Mouse (Mus musculus) heart, embryonic 16.5 days (tissue): ENCODE results near the gene Gm37240. TPM values are rescaled to one million over a fixed set of nuclear protein-coding genes. Genes with fewer than 3 reads are reported as not detected.

Source experiments
- ATAC-seq: fragments of 200-750 bp; cut with Nextera tagmentation; replicated peaks from 2 replicates; pipeline ENCODE4 v1.8.0; 2017; ENCODE audit warnings: moderate number of reproducible peaks; ENCODE audit not compliant: insufficient read depth, low FRiP score; ENCODE audit errors: extremely low read depth
- H3K27ac ChIP-seq: fragments of 300-500 bp; sonication (generic); 2 replicates; pipeline ENCODE4 v1.5.1; 2014; ENCODE audit warnings: mild to moderate bottlenecking, low read length, control low read depth, moderate library complexity
- H3K27me3 ChIP-seq: fragments of 300-500 bp; sonication (generic); 2 replicates; pipeline ENCODE4 v1.6.1; 2014; ENCODE audit warnings: low read length, mixed read lengths; ENCODE audit not compliant: control insufficient read depth, insufficient read depth
- H3K36me3 ChIP-seq: fragments of 300-500 bp; sonication (generic); 2 replicates; pipeline ENCODE4 v1.6.1; 2014; ENCODE audit not compliant: control insufficient read depth, insufficient read depth
- H3K4me1 ChIP-seq: fragments of 300-500 bp; sonication (generic); 2 replicates; pipeline ENCODE4 v1.6.1; 2014; ENCODE audit warnings: low read length, mixed read lengths; ENCODE audit not compliant: control insufficient read depth, insufficient read depth
- H3K4me2 ChIP-seq: fragments of 300-500 bp; sonication (generic); 2 replicates; pipeline ENCODE4 v1.6.1; 2014; ENCODE audit warnings: low read depth, mild to moderate bottlenecking, control low read depth, low read length
- H3K4me3 ChIP-seq: fragments of 300-500 bp; sonication (generic); 2 replicates; pipeline ENCODE4 v1.5.1; 2014; ENCODE audit warnings: mild to moderate bottlenecking, control low read depth, low read length
- H3K9ac ChIP-seq: fragments of 300-500 bp; sonication (generic); 2 replicates; pipeline ENCODE4 v1.6.1; 2014; ENCODE audit warnings: low read length, control low read depth
- H3K9me3 ChIP-seq: fragments of 300-500 bp; sonication (generic); replicated peaks from 2 replicates; pipeline ENCODE4 v1.6.1; 2016; ENCODE audit warnings: low read length; ENCODE audit not compliant: control insufficient read depth
- WGBS: fragments of 180-500 bp; shearing (Covaris S2); extraction: QIAGEN DNeasy Blood & Tissue Kit; methylation state at CpG from one replicate; pipeline ENCODE4 v1.1.7; 2014; 5-methylcytosine and 5-hydroxymethylcytosine counted together
- polyA plus RNA-seq: library from polyadenylated mRNA; unstranded; fragments of >200 nt; fragmentation: Nextera tagmentation; extraction: Ambion mirVana; gene quantifications from 2 replicates; pipeline ENCODE4 v1.2.1, GENCODE M21; 2015

Gene Gm37240
- polyA plus RNA-seq, 1 experiment from 2014 or later = 18.4 TPM

DNA sequence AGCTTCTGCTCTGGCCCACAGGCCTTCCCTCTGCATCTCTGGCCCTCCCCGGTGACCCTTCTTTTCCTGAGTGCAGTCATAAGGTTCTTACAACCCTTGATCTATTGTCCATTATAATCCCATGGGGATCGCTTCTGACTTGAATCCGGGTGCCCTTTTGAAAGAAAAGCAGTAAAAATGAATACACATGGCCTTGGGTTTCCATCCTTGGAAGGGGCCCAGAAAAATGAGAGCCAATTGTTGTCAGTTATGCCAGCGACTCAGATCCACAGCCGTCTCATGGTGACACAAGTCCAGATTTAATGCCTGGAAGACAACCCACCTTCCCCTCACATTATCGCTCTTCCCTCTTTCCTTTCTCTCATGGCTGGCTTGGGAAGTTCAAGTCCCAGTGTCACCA is 1405.2 kb downstream of the Gm37240 start:
- no peaks in the 10 kb centered on the region for H3K36me3 ChIP-seq
- H3K27ac ChIP-seq = no peak overlapping the region
- H3K9me3 ChIP-seq = no peaks in the 10 kb centered on the region
- WGBS = 86% methylated on average over 6 of the region's 6 CpGs
- no peak overlapping the region for H3K4me3 ChIP-seq
- ATAC-seq = no peak
- no peak overlapping the region for H3K4me2 ChIP-seq
- peaks cover 18% of the 10 kb centered on the region for H3K27me3 ChIP-seq
- H3K9ac ChIP-seq = no peak overlapping the region
- peaks cover 11% of the 10 kb centered on the region for H3K4me1 ChIP-seq

GRCm38 (mm10) chr3:84481104-84481503 is 1406.2 kb downstream of the Gm37240 start:
- Histone ChIP-seq H3K27ac (no peak overlapping the region), H3K9ac (peak overlapping the region; percentile 75)
- WGBS = 4% methylated on average over 11 of the region's 11 CpGs

GRCm38 (mm10) chr3:84480006-84480897 is 1407.1 kb downstream of the Gm37240 start, which contains the start of gene Fhdc1:
TSS of gene Fhdc1 (minus strand) at chr3:84480429.
- peak; percentile 67 for ATAC-seq
- no peaks in the 10 kb centered on the region for H3K9me3 ChIP-seq
- peaks cover 11% of the 10 kb centered on the region for H3K4me1 ChIP-seq
- H3K27me3 ChIP-seq = peaks cover 28% of the 10 kb centered on the region
- no peak within 1 kb of the TSS for H3K27ac ChIP-seq
- H3K4me2 ChIP-seq = peak within 1 kb of the TSS; percentile 100
- H3K36me3 ChIP-seq = no peaks in the 10 kb centered on the region
- H3K9ac ChIP-seq = peak within 1 kb of the TSS; percentile 75
- peak within 1 kb of the TSS; percentile 75 for H3K4me3 ChIP-seq
- WGBS = under 1% methylated on average over 77 of the region's 82 CpGs

More at GRCm38 (mm10) chr3:84481104-84481503, 1406.2 kb downstream of the Gm37240 start:
- Histone ChIP-seq H3K4me3 (peak overlapping the region; percentile 75), H3K4me2 (peak overlapping the region; percentile 100), H3K36me3 (no peaks in the 10 kb centered on the region), H3K27me3 (peaks cover 24% of the 10 kb centered on the region), H3K4me1 (peaks cover 11% of the 10 kb centered on the region), H3K9me3 (no peaks in the 10 kb centered on the region)
- ATAC-seq = no peak

DNA sequence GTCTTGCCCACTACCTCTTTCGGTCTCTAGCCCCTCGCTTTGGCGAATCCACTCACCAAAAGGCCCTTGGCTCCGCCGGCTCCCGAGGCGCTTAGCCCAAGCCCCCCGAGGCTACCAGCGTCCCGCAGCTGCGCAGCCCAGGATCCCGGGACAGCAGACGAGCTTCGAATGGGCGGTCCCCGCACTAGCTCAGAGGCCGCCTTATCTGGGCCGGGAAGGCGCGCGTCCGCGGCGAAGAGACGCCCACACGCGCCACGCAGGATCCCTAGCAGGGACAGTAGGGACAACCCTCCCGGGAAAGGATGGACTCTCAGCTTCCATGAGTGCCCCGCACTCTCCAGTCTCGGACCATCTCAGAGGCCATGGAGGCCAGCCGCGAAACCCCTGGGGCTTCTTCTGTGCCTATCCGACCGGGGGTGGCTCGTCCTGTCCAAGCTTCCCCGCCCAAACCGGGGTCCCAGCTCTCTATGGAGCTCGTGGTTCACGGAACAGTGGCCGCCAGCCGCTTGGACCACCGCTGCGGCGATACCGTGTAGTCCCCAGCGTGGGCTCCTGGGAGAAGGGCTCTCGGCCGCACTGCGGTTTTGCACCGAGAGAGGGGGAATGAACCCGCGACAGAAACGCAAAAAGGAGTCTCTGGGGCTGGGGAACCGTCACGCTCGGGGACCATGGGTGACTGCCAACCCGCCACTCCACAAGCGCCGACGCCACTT is 1407.9 kb downstream of the Gm37240 start:
- Histone ChIP-seq H3K4me3 (peak overlapping the region; percentile 75), H3K27me3 (peaks cover 33% of the 10 kb centered on the region), H3K4me1 (peaks cover 11% of the 10 kb centered on the region), H3K9me3 (no peaks in the 10 kb centered on the region), H3K4me2 (peak overlapping the region; percentile 100), H3K36me3 (no peaks in the 10 kb centered on the region), H3K27ac (no peak overlapping the region), H3K9ac (peak overlapping the region; percentile 75)
- ATAC-seq = peak; percentile 56
- WGBS = under 1% methylated on average over 61 of the region's 61 CpGs

GRCm38 (mm10) chr3:84478896-84479292 is 1408.4 kb downstream of the Gm37240 start:
- no peak for ATAC-seq
- Histone ChIP-seq H3K4me3 (peak overlapping the region; percentile 75), H3K36me3 (no peaks in the 10 kb centered on the region), H3K27me3 (peaks cover 33% of the 10 kb centered on the region), H3K9ac (peak overlapping the region; percentile 75), H3K9me3 (no peaks in the 10 kb centered on the region), H3K4me2 (peak overlapping the region; percentile 100), H3K4me1 (peaks cover 11% of the 10 kb centered on the region), H3K27ac (no peak overlapping the region)
- WGBS = 13% methylated on average over 12 of the region's 12 CpGs

DNA sequence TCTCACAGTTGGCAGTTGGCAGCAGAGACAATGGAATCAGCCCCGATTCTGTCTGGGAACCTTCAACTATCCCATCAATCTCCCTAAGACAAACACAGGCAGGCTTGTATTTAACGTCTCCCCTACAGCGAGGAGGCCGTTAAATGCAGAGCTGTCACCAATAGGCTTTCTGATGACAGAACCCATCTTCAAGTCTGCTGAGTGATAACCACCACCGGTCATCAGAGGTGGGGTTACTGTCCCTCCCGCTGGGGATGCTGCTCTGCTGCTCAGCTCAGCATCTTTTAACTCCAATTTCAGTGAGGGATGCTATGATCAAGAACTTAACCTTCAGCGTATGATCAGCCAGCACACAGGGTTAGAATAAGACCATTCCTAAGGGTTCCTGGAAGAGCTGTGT is 1409.1 kb downstream of the Gm37240 start:
- no peak overlapping the region for H3K27ac ChIP-seq
- no peak for ATAC-seq

DNA sequence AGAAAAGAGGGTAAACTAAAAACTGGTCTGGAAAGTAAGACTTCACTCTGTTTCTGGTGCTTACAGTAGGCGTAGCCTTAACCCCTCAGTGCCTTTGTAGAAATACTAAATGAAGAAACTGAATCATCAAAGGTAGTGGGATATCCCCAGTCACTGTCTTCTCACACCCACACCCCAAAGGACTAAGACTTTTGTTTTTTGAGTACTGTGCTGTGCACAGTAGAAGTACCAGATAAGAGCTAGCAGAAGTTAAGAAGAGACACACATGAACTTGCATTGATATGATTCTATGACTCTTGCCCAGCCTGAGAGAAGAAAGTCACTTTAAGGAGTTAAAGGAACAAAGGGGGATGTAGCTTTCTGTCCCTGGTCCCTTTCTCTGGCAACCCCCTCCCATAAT is 1409.8 kb downstream of the Gm37240 start:
- no peaks in the 10 kb centered on the region for H3K36me3 ChIP-seq
- no peak overlapping the region for H3K4me3 ChIP-seq
- WGBS = 86% methylated on average over 1 of the region's 1 CpGs
- no peak overlapping the region for H3K27ac ChIP-seq
- H3K4me2 ChIP-seq = no peak overlapping the region
- H3K9ac ChIP-seq = no peak overlapping the region
- H3K27me3 ChIP-seq = peaks cover 33% of the 10 kb centered on the region
- H3K9me3 ChIP-seq = no peaks in the 10 kb centered on the region
- ATAC-seq = no peak
- peaks cover 20% of the 10 kb centered on the region for H3K4me1 ChIP-seq

More for the DNA sequence above, 1409.1 kb downstream of the Gm37240 start:
- Histone ChIP-seq H3K4me2 (no peak overlapping the region), H3K9me3 (no peaks in the 10 kb centered on the region), H3K27me3 (peaks cover 33% of the 10 kb centered on the region), H3K4me3 (no peak overlapping the region), H3K9ac (no peak overlapping the region), H3K4me1 (peaks cover 15% of the 10 kb centered on the region), H3K36me3 (no peaks in the 10 kb centered on the region)
- 17% methylated on average over 7 of the region's 7 CpGs for WGBS

DNA sequence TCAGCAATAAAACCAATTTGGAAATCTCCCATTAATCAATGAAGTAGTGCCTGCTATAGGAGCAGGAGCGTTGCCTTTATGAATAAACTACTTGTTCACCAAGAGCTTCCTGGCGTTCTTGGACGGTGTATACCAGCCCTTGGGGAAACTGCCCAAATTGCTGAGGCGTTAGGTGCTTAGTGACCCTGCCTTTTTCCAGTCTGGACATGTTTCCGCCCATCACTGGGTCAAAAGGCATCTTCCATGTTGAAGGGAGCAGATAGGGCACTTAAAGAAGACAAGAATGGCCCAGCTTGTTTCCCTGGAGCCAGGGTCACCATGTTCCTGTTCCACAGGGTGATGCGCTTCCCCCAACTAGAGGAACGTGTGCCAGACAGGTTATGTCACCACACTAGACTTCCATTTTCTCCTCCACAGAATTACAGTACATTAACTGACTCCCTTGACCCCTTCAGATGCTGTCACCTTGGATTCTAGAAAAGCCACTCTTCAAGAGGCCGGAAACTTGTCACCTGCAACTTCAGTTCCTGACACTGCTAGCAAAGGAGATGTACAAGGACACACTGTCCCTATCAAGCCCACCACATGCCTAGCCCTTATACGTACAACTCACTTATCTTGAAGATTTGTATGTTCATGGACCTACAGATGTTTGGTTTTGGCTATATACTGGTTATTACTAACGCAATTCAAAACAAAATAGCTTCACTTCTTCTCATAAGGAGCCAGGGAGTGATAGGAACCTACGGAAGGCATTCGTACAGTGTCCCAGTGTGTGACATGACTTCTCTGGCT is 1412.1 kb downstream of the Gm37240 start:
- peaks cover 30% of the 10 kb centered on the region for H3K27me3 ChIP-seq
- H3K4me1 ChIP-seq = peaks cover 20% of the 10 kb centered on the region

More for the DNA sequence above, 1412.1 kb downstream of the Gm37240 start:
- H3K27ac ChIP-seq = no peak overlapping the region
- 83% methylated on average over 12 of the region's 12 CpGs for WGBS
- no peak for ATAC-seq
- H3K9me3 ChIP-seq = no peaks in the 10 kb centered on the region
- no peaks in the 10 kb centered on the region for H3K36me3 ChIP-seq
- no peak overlapping the region for H3K9ac ChIP-seq
- H3K4me2 ChIP-seq = no peak overlapping the region
- H3K4me3 ChIP-seq = no peak overlapping the region
